Mouse (Mus musculus) neural tube, embryonic 14.5 days (tissue): ENCODE results near the gene Armh3. TPM values are rescaled to one million over a fixed set of nuclear protein-coding genes. Genes with fewer than 3 reads are reported as not detected.

ENCODE experiments used
- ATAC-seq: fragments of 200-750 bp; cut with Nextera tagmentation; 2 replicates; pipeline ENCODE4 v1.8.0; 2017; ENCODE audit warnings: low read depth, mild to moderate bottlenecking, moderate TSS enrichment, moderate library complexity
- H3K27ac ChIP-seq: fragments of 300-500 bp; sonication (generic); 2 replicates; pipeline ENCODE4 v1.5.1; 2014; ENCODE audit warnings: low read depth, mild to moderate bottlenecking, control low read depth, low read length, moderate library complexity, mixed read lengths
- H3K27me3 ChIP-seq: fragments of 300-500 bp; sonication (generic); 2 replicates; pipeline ENCODE4 v1.6.1; 2014; ENCODE audit warnings: low read length; ENCODE audit not compliant: control insufficient read depth, insufficient read depth
- H3K36me3 ChIP-seq: fragments of 300-500 bp; sonication (generic); 2 replicates; pipeline ENCODE4 v1.6.1; 2014; ENCODE audit warnings: low read length, mixed read lengths; ENCODE audit not compliant: control insufficient read depth, insufficient read depth
- H3K4me1 ChIP-seq: fragments of 300-500 bp; sonication (generic); 2 replicates; pipeline ENCODE4 v1.6.1; 2014; ENCODE audit warnings: low read length; ENCODE audit not compliant: control insufficient read depth, insufficient read depth
- H3K4me2 ChIP-seq: fragments of 300-500 bp; sonication (generic); 2 replicates; pipeline ENCODE4 v1.6.1; 2014; ENCODE audit warnings: mild to moderate bottlenecking, low read depth, low read length, control low read depth
- H3K4me3 ChIP-seq: fragments of 300-500 bp; sonication (generic); 2 replicates; pipeline ENCODE4 v1.5.1; 2014; ENCODE audit warnings: low read depth, low read length, control low read depth, mixed read lengths
- H3K9ac ChIP-seq: fragments of 300-500 bp; sonication (generic); replicated peaks from 2 replicates; pipeline ENCODE4 v1.6.1; 2014; ENCODE audit warnings: low read depth, mild to moderate bottlenecking, control low read depth, low read length, mixed read lengths
- H3K9me3 ChIP-seq: fragments of 300-500 bp; sonication (generic); 2 replicates; pipeline ENCODE4 v1.6.1; 2016; ENCODE audit warnings: low read length; ENCODE audit not compliant: control insufficient read depth
- WGBS: fragments of 180-500 bp; shearing (Covaris S2); extraction: QIAGEN DNeasy Blood & Tissue Kit; methylation state at CpG from one replicate; pipeline ENCODE4 v1.1.7; 2014; 5-methylcytosine and 5-hydroxymethylcytosine counted together
- polyA plus RNA-seq: library from polyadenylated mRNA; unstranded; fragments of >200 nt; fragmentation: Nextera tagmentation; extraction: Ambion mirVana; gene quantifications from 2 replicates; pipeline ENCODE4 v1.2.1, GENCODE M21; 2014

Armh3 gene
- polyA plus RNA-seq, 1 experiment from 2014 or later = 22.5 TPM

DNA sequence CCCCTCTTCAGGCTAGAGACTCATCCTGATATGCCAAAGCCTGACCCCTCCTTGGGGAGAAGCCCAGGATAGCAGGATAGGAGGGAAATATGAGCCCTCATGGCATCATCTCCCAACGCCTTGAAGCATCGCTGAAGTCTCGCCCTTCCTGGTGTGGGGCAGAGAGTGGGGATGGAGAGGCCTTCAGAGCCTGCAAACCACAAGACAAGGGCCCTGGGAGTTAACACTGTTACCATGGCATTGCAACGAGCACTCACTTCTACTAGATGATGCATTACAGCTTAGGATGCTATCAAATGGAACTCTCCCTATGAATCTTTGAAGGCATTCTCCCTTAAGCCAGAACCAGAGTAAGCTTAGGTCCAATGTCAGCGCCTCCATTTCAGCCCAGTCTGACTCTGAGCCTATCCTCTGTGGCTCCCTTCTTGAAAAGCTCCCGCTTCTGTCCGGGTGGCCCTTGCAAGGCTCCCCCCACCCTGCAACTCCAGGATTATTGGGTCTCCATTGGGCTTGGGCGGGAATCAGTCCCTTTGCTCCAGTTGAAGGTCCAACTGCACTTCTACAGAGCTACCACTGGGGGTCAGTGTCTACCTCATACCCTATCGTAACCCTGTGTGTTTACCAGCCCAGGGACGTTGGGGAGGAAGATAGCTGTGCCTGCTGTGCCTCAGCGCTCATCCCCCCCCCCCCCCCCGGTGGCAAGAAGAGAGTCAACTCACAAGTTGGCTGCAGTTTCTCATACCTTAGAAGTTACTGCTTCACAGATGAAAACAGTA, 193.5 kb downstream of the Armh3 start:
- Histone ChIP-seq H3K4me2 (no peak overlapping the region), H3K9me3 (no peaks in the 10 kb centered on the region), H3K36me3 (no peaks in the 10 kb centered on the region), H3K4me1 (no peaks in the 10 kb centered on the region), H3K27ac (no peak overlapping the region), H3K27me3 (no peaks in the 10 kb centered on the region), H3K9ac (no peak overlapping the region), H3K4me3 (no peak overlapping the region)
- ATAC-seq = no peak
- WGBS = 26% methylated on average over 12 of the region's 12 CpGs

- Histone ChIP-seq H3K4me3 (no peak overlapping the region), H3K27me3 (no peaks in the 10 kb centered on the region), H3K9ac (no peak overlapping the region), H3K4me2 (no peak overlapping the region), H3K36me3 (no peaks in the 10 kb centered on the region), H3K27ac (no peak overlapping the region), H3K9me3 (no peaks in the 10 kb centered on the region), H3K4me1 (no peaks in the 10 kb centered on the region)
- no peak for ATAC-seq
- WGBS = 29% methylated on average over 4 of the region's 4 CpGs
Observed at GRCm38 (mm10) chr19:45803408-45803807, 194.9 kb downstream of the Armh3 start.

- H3K9ac ChIP-seq = no peak overlapping the region
- H3K4me3 ChIP-seq = no peak overlapping the region
- H3K27ac ChIP-seq = no peak overlapping the region
- no peaks in the 10 kb centered on the region for H3K4me1 ChIP-seq
- H3K36me3 ChIP-seq = no peaks in the 10 kb centered on the region
- no peak for ATAC-seq
- H3K9me3 ChIP-seq = no peaks in the 10 kb centered on the region
- H3K27me3 ChIP-seq = no peaks in the 10 kb centered on the region
- whole genome bisulfite sequencing = 73% methylated on average over 4 of the region's 4 CpGs
- no peak overlapping the region for H3K4me2 ChIP-seq
Observed at GRCm38 (mm10) chr19:45802702-45803101, 195.6 kb downstream of the Armh3 start.

- no peak overlapping the region for H3K4me2 ChIP-seq
- H3K9me3 ChIP-seq = no peaks in the 10 kb centered on the region
- WGBS = 69% methylated on average over 15 of the region's 15 CpGs
- no peak overlapping the region for H3K27ac ChIP-seq
- H3K27me3 ChIP-seq = no peaks in the 10 kb centered on the region
- no peaks in the 10 kb centered on the region for H3K4me1 ChIP-seq
- H3K4me3 ChIP-seq = no peak overlapping the region
- ATAC-seq = no peak
- no peaks in the 10 kb centered on the region for H3K36me3 ChIP-seq
- H3K9ac ChIP-seq = no peak overlapping the region
Observed at GRCm38 (mm10) chr19:45796879-45797278, 201.4 kb downstream of the Armh3 start.

GRCm38 (mm10) chr19:45796061-45796556, 202.2 kb downstream of the Armh3 start:
- Histone ChIP-seq H3K4me2 (no peak overlapping the region), H3K9ac (no peak overlapping the region), H3K4me3 (no peak overlapping the region), H3K36me3 (no peaks in the 10 kb centered on the region), H3K27me3 (no peaks in the 10 kb centered on the region), H3K27ac (no peak overlapping the region), H3K9me3 (no peaks in the 10 kb centered on the region), H3K4me1 (no peaks in the 10 kb centered on the region)
- no peak for ATAC-seq
- WGBS = 10% methylated on average over 15 of the region's 15 CpGs

DNA sequence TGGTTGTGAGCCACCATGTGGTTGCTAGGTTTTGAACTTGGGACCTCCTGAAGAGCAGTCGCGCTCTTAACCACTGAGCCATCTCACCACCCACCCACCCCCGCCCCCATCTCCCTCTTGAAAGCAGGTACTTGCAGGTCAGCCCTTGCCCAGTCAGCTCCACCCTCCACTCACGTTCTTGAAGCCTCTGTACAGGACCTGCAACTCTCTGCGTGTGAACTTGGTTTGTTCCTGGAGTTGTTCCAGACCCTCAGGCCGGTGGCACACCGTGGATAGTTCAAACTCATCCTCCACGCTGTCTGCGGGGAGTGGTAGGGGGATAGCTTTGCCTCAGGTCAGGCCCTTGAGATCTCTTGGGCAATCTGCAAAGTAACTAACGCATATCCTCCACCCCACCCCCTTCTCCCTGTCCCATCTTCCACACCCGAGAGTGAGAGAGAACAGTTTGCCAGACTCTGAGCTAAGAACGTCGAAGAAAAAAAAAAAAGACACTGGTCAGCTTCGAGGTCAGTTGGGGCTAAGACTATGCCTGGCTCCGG, 202.8 kb downstream of the Armh3 start:
- Histone ChIP-seq H3K4me3 (no peak overlapping the region), H3K4me2 (no peak overlapping the region), H3K27ac (no peak overlapping the region), H3K9me3 (no peaks in the 10 kb centered on the region), H3K27me3 (no peaks in the 10 kb centered on the region), H3K4me1 (no peaks in the 10 kb centered on the region), H3K9ac (no peak overlapping the region), H3K36me3 (no peaks in the 10 kb centered on the region)
- WGBS = 36% methylated on average over 15 of the region's 15 CpGs
- ATAC-seq = no peak

GRCm38 (mm10) chr19:45794718-45795117, 203.6 kb downstream of the Armh3 start:
- Histone ChIP-seq H3K4me2 (no peak overlapping the region), H3K36me3 (no peaks in the 10 kb centered on the region), H3K4me3 (no peak overlapping the region), H3K4me1 (no peaks in the 10 kb centered on the region), H3K27ac (no peak overlapping the region), H3K9me3 (no peaks in the 10 kb centered on the region), H3K9ac (no peak overlapping the region), H3K27me3 (no peaks in the 10 kb centered on the region)
- no peak for ATAC-seq
- WGBS = 85% methylated on average over 6 of the region's 6 CpGs

DNA sequence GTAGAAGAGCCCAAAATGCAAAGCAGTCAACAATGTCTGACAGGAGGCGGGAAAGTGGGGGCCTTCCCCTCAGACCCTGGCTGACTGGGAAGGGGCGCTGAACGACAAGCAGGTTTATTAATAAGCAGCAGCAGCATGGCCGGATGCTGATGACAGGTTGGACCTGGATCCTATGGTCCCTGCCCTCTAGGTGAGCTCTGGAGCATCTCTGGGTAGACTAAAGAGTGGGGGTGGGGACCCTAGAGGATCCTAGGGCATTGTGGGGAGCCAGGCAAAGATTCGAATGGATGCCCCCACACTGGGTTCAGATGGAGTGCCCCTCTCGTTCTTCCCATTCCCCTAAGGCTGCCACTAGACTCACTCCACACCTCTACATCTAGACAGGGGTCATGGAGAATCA, 205.9 kb downstream of the Armh3 start:
- Histone ChIP-seq H3K36me3 (no peaks in the 10 kb centered on the region), H3K4me3 (no peak overlapping the region), H3K27me3 (no peaks in the 10 kb centered on the region), H3K4me1 (no peaks in the 10 kb centered on the region), H3K4me2 (no peak overlapping the region), H3K27ac (no peak overlapping the region), H3K9me3 (no peaks in the 10 kb centered on the region), H3K9ac (no peak overlapping the region)
- ATAC-seq = no peak
- 95% methylated on average over 6 of the region's 6 CpGs for WGBS
